Mouse (Mus musculus) midbrain, embryonic 11.5 days (tissue): ENCODE results near the gene Mlh3. TPM values are rescaled to one million over a fixed set of nuclear protein-coding genes. Genes with fewer than 3 reads are reported as not detected.

ENCODE experiments used
- ATAC-seq: fragments of 200-750 bp; cut with Nextera tagmentation; 2 replicates; pipeline ENCODE4 v1.8.0; 2017; ENCODE audit warnings: moderate TSS enrichment, moderate library complexity; ENCODE audit not compliant: low FRiP score
- DNase-seq: peaks from one replicate; pipeline ENCODE4 v3.0.0; 2015; ENCODE audit warnings: low spot score; ENCODE audit errors: missing footprints
- H3K27ac ChIP-seq: fragments of 300-500 bp; sonication (generic); 2 replicates; pipeline ENCODE4 v1.5.1; 2014; ENCODE audit warnings: low read depth, low read length
- H3K27me3 ChIP-seq: fragments of 300-500 bp; sonication (generic); 2 replicates; pipeline ENCODE4 v1.6.1; 2014; ENCODE audit warnings: mild to moderate bottlenecking, low read length, moderate library complexity, mixed read lengths; ENCODE audit not compliant: control insufficient read depth, insufficient read depth
- H3K36me3 ChIP-seq: fragments of 300-500 bp; sonication (generic); 2 replicates; pipeline ENCODE4 v1.6.1; 2014; ENCODE audit warnings: mild to moderate bottlenecking, low read length, moderate library complexity, mixed read lengths; ENCODE audit not compliant: control insufficient read depth, insufficient read depth
- H3K4me1 ChIP-seq: fragments of 300-500 bp; sonication (generic); 2 replicates; pipeline ENCODE4 v1.6.1; 2014; ENCODE audit warnings: low read length; ENCODE audit not compliant: control insufficient read depth, insufficient read depth
- H3K4me2 ChIP-seq: fragments of 300-500 bp; sonication (generic); 2 replicates; pipeline ENCODE4 v1.6.1; 2014; ENCODE audit warnings: mild to moderate bottlenecking, moderate library complexity
- H3K4me3 ChIP-seq: fragments of 300-500 bp; sonication (generic); 2 replicates; pipeline ENCODE4 v1.5.1; 2014; ENCODE audit warnings: low read depth, low read length
- H3K9ac ChIP-seq: fragments of 300-500 bp; sonication (generic); 2 replicates; pipeline ENCODE4 v1.6.1; 2014; ENCODE audit warnings: low read length
- H3K9me3 ChIP-seq: fragments of 300-500 bp; sonication (generic); 2 replicates; pipeline ENCODE4 v1.6.1; 2016; ENCODE audit warnings: low read length; ENCODE audit not compliant: control insufficient read depth
- WGBS: fragments of 180-500 bp; shearing (Covaris S2); extraction: QIAGEN DNeasy Blood & Tissue Kit; methylation state at CpG from one replicate; pipeline ENCODE4 v1.1.7; 2014; 5-methylcytosine and 5-hydroxymethylcytosine counted together
- polyA plus RNA-seq: library from polyadenylated mRNA; unstranded; fragments of >200 nt; fragmentation: Nextera tagmentation; extraction: Ambion mirVana; gene quantifications from 2 replicates; pipeline ENCODE4 v1.2.1, GENCODE M21; 2014

Mlh3 gene
- polyA plus RNA-seq, 1 experiment from 2014 or later, result 10.4 TPM

DNA sequence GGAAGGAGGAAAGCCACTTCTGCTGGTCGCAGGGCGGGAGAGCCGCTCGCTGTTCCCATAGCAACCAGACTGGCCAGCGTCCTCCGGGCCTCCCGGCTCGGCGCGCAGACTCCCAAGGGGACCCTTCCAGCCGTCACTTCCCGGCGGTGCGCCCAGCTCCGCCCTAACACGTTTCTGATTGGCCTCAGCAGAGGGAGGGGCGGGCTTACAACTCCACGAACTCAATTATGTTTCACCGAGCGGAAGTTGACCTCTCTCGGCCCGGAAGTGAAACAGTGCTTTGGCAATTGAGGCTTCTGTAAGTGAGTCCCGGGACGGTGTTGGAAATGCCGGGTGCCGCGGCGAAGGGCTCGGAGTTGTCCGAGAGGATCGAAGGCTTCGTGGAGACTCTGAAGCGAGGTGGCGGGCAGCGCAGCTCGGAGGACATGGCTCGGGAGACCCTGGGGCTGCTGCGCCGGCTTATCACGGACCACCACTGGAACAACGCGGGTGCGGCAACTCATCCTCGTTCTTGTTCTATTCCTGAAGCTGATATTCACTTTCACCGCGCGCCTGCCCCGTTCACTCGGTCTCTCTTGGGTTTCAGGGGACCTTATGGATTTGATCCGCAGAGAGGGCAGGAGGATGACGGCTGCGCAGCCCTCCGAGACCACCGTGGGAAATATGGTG is 51.0 kb downstream of the Mlh3 start, which contains the start of gene Eif2b2:
Gene Eif2b2 (plus strand): TSS at position 246 of the 669 bp plus-strand sequence.
- DNase-seq (peak; percentile 98), ATAC-seq (peak; percentile 100)
- under 1% methylated on average over 52 of the region's 54 CpGs for WGBS
- Histone ChIP-seq H3K9me3 (no peaks in the 10 kb centered on the region), H3K27ac (no peak within 1 kb of the TSS), H3K4me1 (peaks cover 11% of the 10 kb centered on the region), H3K9ac (peak within 1 kb of the TSS; percentile 70), H3K36me3 (peaks cover 13% of the 10 kb centered on the region; the same call in 1 of the 2 replicates), H3K4me2 (peak within 1 kb of the TSS; percentile 89), H3K4me3 (peak within 1 kb of the TSS; percentile 72), H3K27me3 (no peaks in the 10 kb centered on the region)

DNA sequence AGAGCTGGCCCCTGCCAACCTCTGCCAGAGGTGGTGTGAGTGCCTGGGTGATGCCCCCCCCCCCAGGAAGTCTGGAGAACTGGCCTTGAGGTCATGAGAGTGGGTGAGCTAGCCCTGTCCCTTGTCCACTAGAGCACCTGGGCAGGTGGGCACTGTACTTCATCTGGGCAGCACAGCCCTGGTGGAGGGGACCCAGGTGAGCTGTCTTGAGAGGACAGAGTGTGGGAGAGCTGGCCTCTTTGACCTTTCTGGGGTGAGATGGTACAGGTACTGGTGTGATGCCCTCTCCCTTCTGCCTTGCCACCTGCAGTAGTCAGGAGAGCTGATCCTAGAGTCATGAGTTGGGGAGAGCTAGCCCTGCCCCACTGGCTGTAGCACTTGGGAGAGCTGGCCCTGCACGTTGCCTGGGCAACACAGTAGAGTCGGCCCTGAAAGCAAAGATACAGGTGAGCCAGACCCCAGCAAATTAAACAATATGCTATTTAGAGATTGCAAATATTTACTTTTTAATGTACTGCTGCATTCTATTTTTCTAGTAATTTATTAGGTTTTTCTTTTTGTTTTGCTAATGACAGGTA is 52.6 kb downstream of the Mlh3 start:
- H3K4me1 ChIP-seq, result peaks cover 11% of the 10 kb centered on the region
- 84% methylated on average over 2 of the region's 2 CpGs for WGBS
- DNase-seq, result peak; percentile 19
- no peak overlapping the region for H3K4me2 ChIP-seq
- no peaks in the 10 kb centered on the region for H3K9me3 ChIP-seq
- ATAC-seq, result no peak
- H3K27me3 ChIP-seq, result no peaks in the 10 kb centered on the region
- H3K9ac ChIP-seq, result no peak overlapping the region
- H3K27ac ChIP-seq, result no peak overlapping the region
- H3K36me3 ChIP-seq, result peaks cover 4% of the 10 kb centered on the region; the same call in 1 of the 2 replicates
- H3K4me3 ChIP-seq, result no peak overlapping the region

GRCm38 (mm10) chr12:85215031-85215430 is 55.4 kb downstream of the Mlh3 start:
- no peak for ATAC-seq
- no peaks in the 10 kb centered on the region for H3K27me3 ChIP-seq
- peak; percentile 57 for DNase-seq
- H3K9ac ChIP-seq, result no peak overlapping the region
- H3K36me3 ChIP-seq, result no peaks in the 10 kb centered on the region
- WGBS, result 88% methylated on average over 5 of the region's 5 CpGs
- H3K4me1 ChIP-seq, result peaks cover 2% of the 10 kb centered on the region
- H3K27ac ChIP-seq, result no peak overlapping the region
- H3K9me3 ChIP-seq, result no peaks in the 10 kb centered on the region
- H3K4me3 ChIP-seq, result no peak overlapping the region
- H3K4me2 ChIP-seq, result no peak overlapping the region

GRCm38 (mm10) chr12:85208687-85209199 is 61.7 kb downstream of the Mlh3 start:
- whole genome bisulfite sequencing, result 37% methylated on average over 7 of the region's 7 CpGs
- Histone ChIP-seq H3K27ac (no peak overlapping the region), H3K9me3 (no peaks in the 10 kb centered on the region), H3K9ac (no peak overlapping the region), H3K4me1 (no peaks in the 10 kb centered on the region), H3K4me2 (no peak overlapping the region), H3K4me3 (no peak overlapping the region), H3K27me3 (no peaks in the 10 kb centered on the region), H3K36me3 (no peaks in the 10 kb centered on the region)
- ATAC-seq, result no peak
- DNase-seq, result peak; percentile 33

GRCm38 (mm10) chr12:85205425-85205824 is 65.0 kb downstream of the Mlh3 start:
- no peaks in the 10 kb centered on the region for H3K27me3 ChIP-seq
- H3K4me1 ChIP-seq, result peaks cover 8% of the 10 kb centered on the region
- H3K36me3 ChIP-seq, result no peaks in the 10 kb centered on the region
- WGBS, result 93% methylated on average over 10 of the region's 10 CpGs
- H3K4me2 ChIP-seq, result no peak overlapping the region
- no peaks in the 10 kb centered on the region for H3K9me3 ChIP-seq
- no peak overlapping the region for H3K27ac ChIP-seq
- DNase-seq (peak; percentile 59), ATAC-seq (no peak)
- no peak overlapping the region for H3K9ac ChIP-seq
- H3K4me3 ChIP-seq, result no peak overlapping the region

DNA sequence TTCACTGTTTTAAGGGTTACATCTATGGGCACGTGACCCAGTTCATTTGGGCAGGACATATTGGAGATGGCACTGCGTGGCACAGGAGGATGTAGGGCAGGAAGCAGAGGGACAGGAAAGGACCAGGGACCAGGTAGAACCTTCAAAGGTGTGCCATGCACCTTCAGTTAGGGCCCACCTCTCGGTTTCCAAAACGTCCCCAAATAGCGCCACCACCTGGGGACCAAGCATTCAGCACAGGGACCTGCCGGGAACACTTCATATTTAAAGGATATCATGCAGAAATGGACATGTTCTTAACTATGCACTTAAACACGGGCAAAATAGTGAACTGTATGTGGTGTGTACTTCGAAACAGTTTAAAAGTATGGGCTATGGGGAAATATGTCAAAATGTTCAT is 66.3 kb downstream of the Mlh3 start:
- Histone ChIP-seq H3K36me3 (no peaks in the 10 kb centered on the region), H3K27ac (no peak overlapping the region), H3K27me3 (no peaks in the 10 kb centered on the region), H3K4me1 (peaks cover 8% of the 10 kb centered on the region), H3K4me3 (no peak overlapping the region), H3K9ac (no peak overlapping the region), H3K4me2 (no peak overlapping the region), H3K9me3 (no peaks in the 10 kb centered on the region)
- DNase-seq, result no peak
- no peak for ATAC-seq
- 56% methylated on average over 8 of the region's 8 CpGs for WGBS

DNA sequence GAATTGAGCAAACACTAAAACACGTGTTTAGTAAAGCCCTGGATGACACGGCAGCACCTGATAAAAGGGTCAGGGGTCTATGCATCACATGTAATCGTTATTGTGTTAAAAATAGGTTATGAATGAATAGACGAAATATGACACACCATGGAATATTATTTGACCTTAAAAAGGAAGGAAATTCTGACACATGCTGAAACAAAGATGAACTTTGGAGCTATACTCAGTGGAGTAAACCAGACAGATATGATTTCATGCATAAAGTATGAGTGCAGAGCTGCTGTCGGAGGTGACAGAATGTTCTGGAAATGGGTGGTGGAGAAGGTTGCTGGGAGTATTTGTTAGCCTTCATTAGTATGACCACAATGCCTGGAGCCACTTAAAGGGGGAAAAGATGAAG is 66.7 kb downstream of the Mlh3 start:
- no peaks in the 10 kb centered on the region for H3K9me3 ChIP-seq
- WGBS, result 80% methylated on average over 5 of the region's 5 CpGs

GRCm38 (mm10) chr12:85202191-85202590 is 68.2 kb downstream of the Mlh3 start:
- H3K27ac ChIP-seq, result no peak overlapping the region
- H3K9ac ChIP-seq, result no peak overlapping the region
- no peaks in the 10 kb centered on the region for H3K27me3 ChIP-seq
- H3K4me1 ChIP-seq, result peaks cover 8% of the 10 kb centered on the region
- H3K9me3 ChIP-seq, result no peaks in the 10 kb centered on the region
- DNase-seq, result peak; percentile 80
- H3K36me3 ChIP-seq, result no peaks in the 10 kb centered on the region
- no peak overlapping the region for H3K4me2 ChIP-seq
- no peak overlapping the region for H3K4me3 ChIP-seq
- ATAC-seq, result no peak
- WGBS, result 87% methylated on average over 7 of the region's 7 CpGs

More for the DNA sequence above, 66.7 kb downstream of the Mlh3 start:
- Histone ChIP-seq H3K4me1 (peaks cover 8% of the 10 kb centered on the region), H3K4me3 (no peak overlapping the region), H3K4me2 (no peak overlapping the region), H3K9ac (no peak overlapping the region), H3K36me3 (no peaks in the 10 kb centered on the region), H3K27me3 (no peaks in the 10 kb centered on the region), H3K27ac (no peak overlapping the region)
- ATAC-seq, result no peak
- DNase-seq, result no peak

DNA sequence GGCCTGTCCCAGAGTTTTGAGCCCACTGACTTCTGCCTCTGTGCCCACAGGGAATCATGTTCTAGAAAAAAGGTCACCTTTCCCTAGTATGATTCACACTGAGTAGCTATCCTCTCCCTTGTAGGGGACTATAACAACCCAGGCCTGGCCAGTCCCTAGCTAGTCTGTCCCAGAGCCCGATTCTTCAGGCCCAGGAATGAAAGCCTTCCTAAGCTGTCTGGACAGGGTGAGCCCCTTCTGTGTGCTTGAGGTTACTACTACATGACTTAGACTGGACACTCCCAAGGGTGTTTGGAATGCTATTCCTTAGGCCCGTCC is 68.6 kb downstream of the Mlh3 start:
- Histone ChIP-seq H3K4me2 (no peak overlapping the region), H3K9me3 (no peaks in the 10 kb centered on the region), H3K4me3 (no peak overlapping the region), H3K4me1 (peaks cover 8% of the 10 kb centered on the region), H3K27ac (no peak overlapping the region), H3K36me3 (no peaks in the 10 kb centered on the region), H3K27me3 (no peaks in the 10 kb centered on the region), H3K9ac (no peak overlapping the region)
- DNase-seq (peak; percentile 86), ATAC-seq (no peak)
- WGBS, result 77% methylated on average over 2 of the region's 2 CpGs
